Mouse (Mus musculus): ENCODE measurements at regions not wholly inside any gene's neighbourhood (a gene's known extent, or its start where the extent isn't known, plus 50 kb on each side); places are given as distances from the start of the nearest gene placed in this dataset.

DNA sequence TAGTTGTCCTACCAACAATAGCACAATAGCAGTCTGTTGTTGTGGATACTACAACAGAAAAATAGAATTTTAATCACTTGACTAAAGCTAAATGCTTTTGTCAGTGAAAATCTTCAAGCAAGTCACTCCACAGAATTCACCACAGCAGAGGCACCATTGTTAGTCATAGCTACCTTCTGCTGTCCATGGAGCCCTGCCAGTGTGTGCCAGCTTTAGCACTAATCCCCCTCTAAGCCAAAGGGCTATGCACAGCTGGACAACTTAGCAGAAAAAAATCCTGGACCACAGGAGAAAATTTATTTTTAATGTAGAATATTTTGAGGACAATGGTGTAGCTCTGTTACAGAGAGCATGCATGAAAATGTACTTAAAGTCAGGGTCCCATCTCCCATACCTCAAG, 820.5 kb upstream of the Chrm3 start:
- H3K79me2 ChIP-seq (ENCODE audit: control insufficient read depth, insufficient read depth, low read length, poor library complexity): no peaks in the 10 kb centered on the region
- TF ChIP-seq ZC3H11A (IDR thresholded peaks at IDR 0.05; ENCODE audit: low read depth, low read length): no peak
- no peak for TF ChIP-seq E2F4 (IDR thresholded peaks at IDR 0.05; ENCODE audit: borderline replicate concordance, low read depth, low read length)
- TF ChIP-seq MXI1 (IDR thresholded peaks at IDR 0.05; ENCODE audit: low read depth, low read length): no peak
- TF ChIP-seq KAT2A (conservative IDR thresholded peaks at IDR 0.05; ENCODE audit: low read depth, low read length): no peak
- no peak for TF ChIP-seq POLR2AphosphoS2 (IDR thresholded peaks at IDR 0.05; ENCODE audit: low read length)
- no peak for TF ChIP-seq TCF12 (IDR thresholded peaks at IDR 0.05; ENCODE audit: low read depth, low read length)
- no peak for TF ChIP-seq HCFC1 (IDR thresholded peaks at IDR 0.05; ENCODE audit: low read depth, low read length)
- no peak for TF ChIP-seq MAFK (IDR thresholded peaks at IDR 0.05; ENCODE audit: borderline replicate concordance, low read depth, low read length)
- no peak for TF ChIP-seq USF1 (IDR thresholded peaks at IDR 0.05; ENCODE audit: low read depth, low read length)
- TF ChIP-seq UBTF (IDR thresholded peaks at IDR 0.05; ENCODE audit: borderline replicate concordance, insufficient read depth, low read depth, low read length): no peak
- no peak for TF ChIP-seq CHD1 (IDR thresholded peaks at IDR 0.05; ENCODE audit: low read depth, low read length)
- TF ChIP-seq GATA1 (IDR thresholded peaks at IDR 0.05; ENCODE audit: low read depth, low read length): no peak
- TF ChIP-seq GABPA (IDR thresholded peaks at IDR 0.05; ENCODE audit: low read depth, low read length): no peak
- no peak for TF ChIP-seq POLR2AphosphoS5 (IDR thresholded peaks at IDR 0.05; ENCODE audit: borderline replicate concordance, low read depth, low read length)
- TF ChIP-seq ZKSCAN1 (IDR thresholded peaks at IDR 0.05; ENCODE audit: low read depth, low read length): no peak
- TF ChIP-seq MYC (IDR thresholded peaks at IDR 0.05; ENCODE audit: low read depth, low read length): no peak
- no peak for TF ChIP-seq ETS1 (IDR thresholded peaks at IDR 0.05; ENCODE audit: low read depth, low read length)
- TF ChIP-seq MEF2A (IDR thresholded peaks at IDR 0.05; ENCODE audit: extremely low read depth, insufficient replicate concordance, low read depth, low read length, poor library complexity, severe bottlenecking): no peak
- TF ChIP-seq ZNF384 (IDR thresholded peaks at IDR 0.05; ENCODE audit: low read depth, low read length): no peak
- TF ChIP-seq CTCF (IDR thresholded peaks at IDR 0.05 in 2 of 3, conservative IDR thresholded peaks at IDR 0.05 in 1 of 3; ENCODE audit: control insufficient read depth in 1 of 3, insufficient read depth in 1 of 3, low read depth in 2 of 3, low read length in 3 of 3, poor library complexity in 1 of 3, severe bottlenecking in 1 of 3): no peak
- no peak for DNase-seq (ENCODE audit: low read depth, low spot score)
- H3K27ac ChIP-seq (ENCODE audit: control insufficient read depth, low read depth, low read length): no peak overlapping the region
- H3K9ac ChIP-seq (ENCODE audit: control insufficient read depth, low read depth, low read length, poor library complexity, severe bottlenecking): no peak overlapping the region
- H3K4me1 ChIP-seq (ENCODE audit: control insufficient read depth in 1 of 2, insufficient read depth in 2 of 2, low read length in 2 of 2): no peaks in the 10 kb centered on the region
- H3K27me3 ChIP-seq (ENCODE audit: control insufficient read depth in 1 of 2, insufficient read depth in 2 of 2, low read length in 2 of 2): no peaks in the 10 kb centered on the region
- no peak overlapping the region for H3K4me3 ChIP-seq (ENCODE audit: control insufficient read depth in 1 of 2, insufficient read depth in 1 of 2, low read depth in 2 of 2, low read length in 2 of 2)
- no peaks in the 10 kb centered on the region for H3K36me3 ChIP-seq (ENCODE audit: control insufficient read depth in 1 of 2, insufficient read depth in 2 of 2, low read length in 2 of 2)
- H3K9me3 ChIP-seq (replicated peaks; ENCODE audit: insufficient read depth, low read length): no peaks in the 10 kb centered on the region

GRCm38 (mm10) chr13:11180356-11180755, 819.7 kb upstream of the Chrm3 start:
- no peaks in the 10 kb centered on the region for H3K79me2 ChIP-seq (ENCODE audit: control insufficient read depth, insufficient read depth, low read length, poor library complexity)
- H3K27me3 ChIP-seq (ENCODE audit: control insufficient read depth in 1 of 2, insufficient read depth in 2 of 2, low read length in 2 of 2): no peaks in the 10 kb centered on the region
- no peak overlapping the region for H3K27ac ChIP-seq (ENCODE audit: control insufficient read depth, low read depth, low read length)
- TF ChIP-seq POLR2AphosphoS2 (IDR thresholded peaks at IDR 0.05; ENCODE audit: low read length) (no peak), JUND (IDR thresholded peaks at IDR 0.05; ENCODE audit: low read depth, low read length) (no peak), ZMIZ1 (IDR thresholded peaks at IDR 0.05; ENCODE audit: low read depth, low read length) (no peak), TAL1 (IDR thresholded peaks at IDR 0.05; ENCODE audit: low read length) (no peak), GATA1 (IDR thresholded peaks at IDR 0.05; ENCODE audit: low read depth, low read length) (no peak), E2F4 (IDR thresholded peaks at IDR 0.05; ENCODE audit: borderline replicate concordance, low read depth, low read length) (no peak), ZC3H11A (IDR thresholded peaks at IDR 0.05; ENCODE audit: low read depth, low read length) (no peak), POLR2AphosphoS5 (IDR thresholded peaks at IDR 0.05; ENCODE audit: borderline replicate concordance, low read depth, low read length) (no peak), CHD2 (IDR thresholded peaks at IDR 0.05; ENCODE audit: low read length) (no peak), GABPA (IDR thresholded peaks at IDR 0.05; ENCODE audit: low read depth, low read length) (no peak), USF1 (IDR thresholded peaks at IDR 0.05; ENCODE audit: low read depth, low read length) (no peak), CHD1 (IDR thresholded peaks at IDR 0.05; ENCODE audit: low read depth, low read length) (no peak), TBP (IDR thresholded peaks at IDR 0.05; ENCODE audit: low read depth, low read length) (no peak), CTCF (IDR thresholded peaks at IDR 0.05 in 2 of 3, conservative IDR thresholded peaks at IDR 0.05 in 1 of 3; ENCODE audit: control insufficient read depth in 1 of 3, insufficient read depth in 1 of 3, low read depth in 2 of 3, low read length in 3 of 3, poor library complexity in 1 of 3, severe bottlenecking in 1 of 3) (no peak)
- no peaks in the 10 kb centered on the region for H3K36me3 ChIP-seq (ENCODE audit: control insufficient read depth in 1 of 2, insufficient read depth in 2 of 2, low read length in 2 of 2)
- no peak for DNase-seq (ENCODE audit: low read depth, low spot score)
- no peaks in the 10 kb centered on the region for H3K9me3 ChIP-seq (replicated peaks; ENCODE audit: insufficient read depth, low read length)
- no peak overlapping the region for H3K9ac ChIP-seq (ENCODE audit: control insufficient read depth, low read depth, low read length, poor library complexity, severe bottlenecking)
- H3K4me3 ChIP-seq (ENCODE audit: control insufficient read depth in 1 of 2, insufficient read depth in 1 of 2, low read depth in 2 of 2, low read length in 2 of 2): no peak overlapping the region
- H3K4me1 ChIP-seq (ENCODE audit: control insufficient read depth in 1 of 2, insufficient read depth in 2 of 2, low read length in 2 of 2): no peaks in the 10 kb centered on the region
